In the genomic region with DNA sequence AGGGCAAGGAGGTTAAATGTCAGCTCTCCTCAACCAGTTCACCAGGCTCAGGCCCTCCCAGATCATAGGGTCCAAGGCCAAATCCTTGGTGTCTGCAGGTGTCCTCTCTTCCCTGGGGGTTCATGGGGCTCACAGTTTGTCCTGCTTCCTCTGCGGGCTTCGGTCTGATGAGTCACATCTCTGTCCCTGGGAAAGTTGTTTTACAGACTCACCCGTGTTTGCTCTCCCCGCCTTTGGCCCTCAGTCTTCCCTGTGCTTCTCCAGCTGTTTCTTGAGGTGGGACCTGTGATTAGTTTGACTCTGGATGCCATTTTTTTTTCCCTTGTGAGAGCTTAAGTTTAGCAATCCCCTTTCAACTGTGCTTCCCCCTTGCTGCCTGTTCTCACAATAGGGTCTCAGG, we compare ENCODE assay signal across 28 mouse cellular contexts. TPM values are rescaled to one million over a fixed set of nuclear protein-coding genes. Genes with fewer than 3 reads are reported as not detected.
A peak's percentile ranks its signal among the peaks of the same experiment; 100 is the strongest.
DNase-seq lines count a peak whose midpoint lies in the region; ATAC-seq and TF ChIP-seq lines count a peak whose summit lies in the region.
"Had no signal": no experiment of that assay in that cellular context is flagged by ENCODE, and none has a peak within 500 bp of the region (broad histone marks: within the 10 kb centered on the region; RNA-seq: fewer than 3 reads in every experiment).

No protein-coding gene starts in this region.

- no peak for ATAC-seq in forebrain, embryonic 13.5 days
- no peak for ATAC-seq in midbrain, embryonic 15.5 days (replicated peaks)
- ATAC-seq: CD4-positive, CD25-positive, alpha-beta regulatory T cell, adult 4 months; forebrain, embryonic 16.5 days had no signal

- no peak overlapping the region for H3K4me3 ChIP-seq in forebrain, embryonic 10.5 days
- H3K4me3 ChIP-seq in forebrain, embryonic 13.5 days: no peak overlapping the region
- H3K4me3 ChIP-seq in midbrain, embryonic 10.5 days: no peak overlapping the region
- no peak overlapping the region for H3K4me3 ChIP-seq in midbrain, embryonic 15.5 days
- H3K4me3 ChIP-seq in kidney, adult 2 months (ENCODE audit: insufficient read depth, low read depth, low read length): no peak overlapping the region
- H3K4me3 ChIP-seq: embryonic facial prominence, embryonic 15.5 days; hindbrain, embryonic 15.5 days; limb, embryonic 10.5 days; liver, embryonic 15.5 days; midbrain, embryonic 12.5 days had no signal

- no peak overlapping the region for H3K4me2 ChIP-seq in forebrain, embryonic 13.5 days
- H3K4me2 ChIP-seq in midbrain, embryonic 15.5 days: no peak overlapping the region
- H3K4me2 ChIP-seq: embryonic facial prominence, embryonic 15.5 days; hindbrain, embryonic 15.5 days; liver, embryonic 15.5 days; midbrain, embryonic 12.5 days had no signal

- no peak for TF ChIP-seq POLR2A in kidney, adult 2 months (IDR thresholded peaks at IDR 0.05; ENCODE audit: low read depth, low read length)

- no peaks in the 10 kb centered on the region for H3K36me3 ChIP-seq in forebrain, embryonic 10.5 days (replicated peaks)
- H3K36me3 ChIP-seq in forebrain, embryonic 13.5 days (ENCODE audit: poor library complexity, severe bottlenecking): no peaks in the 10 kb centered on the region
- H3K36me3 ChIP-seq in midbrain, embryonic 10.5 days: no peaks in the 10 kb centered on the region
- no peaks in the 10 kb centered on the region for H3K36me3 ChIP-seq in midbrain, embryonic 15.5 days (replicated peaks)
- H3K36me3 ChIP-seq in kidney, adult 2 months (ENCODE audit: control insufficient read depth, insufficient read depth, low read length): no peaks in the 10 kb centered on the region
- H3K36me3 ChIP-seq: embryonic facial prominence, embryonic 15.5 days; hindbrain, embryonic 15.5 days; limb, embryonic 10.5 days; liver, embryonic 15.5 days; midbrain, embryonic 12.5 days had no signal

- H3K9ac ChIP-seq in forebrain, embryonic 13.5 days: no peak overlapping the region
- H3K9ac ChIP-seq in midbrain, embryonic 15.5 days: no peak overlapping the region
- H3K9ac ChIP-seq: embryonic facial prominence, embryonic 15.5 days; hindbrain, embryonic 15.5 days; liver, embryonic 15.5 days; midbrain, embryonic 12.5 days had no signal

- peak overlapping the region; percentile 66 for H3K27ac ChIP-seq in forebrain, embryonic 10.5 days
- no peak overlapping the region for H3K27ac ChIP-seq in forebrain, embryonic 13.5 days
- H3K27ac ChIP-seq in midbrain, embryonic 10.5 days (replicated peaks): peak overlapping the region; percentile 65
- H3K27ac ChIP-seq in midbrain, embryonic 15.5 days: no peak overlapping the region
- H3K27ac ChIP-seq in kidney, adult 2 months (ENCODE audit: insufficient read depth, low read depth, low read length): no peak overlapping the region
- H3K27ac ChIP-seq: embryonic facial prominence, embryonic 15.5 days; hindbrain, embryonic 15.5 days; limb, embryonic 10.5 days; liver, embryonic 15.5 days; macrophage; midbrain, embryonic 12.5 days had no signal

- 85% methylated on average over 4 of the region's 4 CpGs for WGBS in forebrain, embryonic 10.5 days
- 85% methylated on average over 4 of the region's 4 CpGs for WGBS in forebrain, embryonic 13.5 days
- 76% methylated on average over 4 of the region's 4 CpGs for WGBS in midbrain, embryonic 10.5 days
- 86% methylated on average over 4 of the region's 4 CpGs for WGBS in midbrain, embryonic 15.5 days
- 87% methylated on average over 4 of the region's 4 CpGs for WGBS in kidney, adult 2 months

- no peaks in the 10 kb centered on the region for H3K27me3 ChIP-seq in forebrain, embryonic 10.5 days (ENCODE audit: poor library complexity, severe bottlenecking)
- H3K27me3 ChIP-seq in forebrain, embryonic 13.5 days: no peaks in the 10 kb centered on the region
- no peaks in the 10 kb centered on the region for H3K27me3 ChIP-seq in midbrain, embryonic 10.5 days (ENCODE audit: low read depth, poor library complexity, severe bottlenecking)
- H3K27me3 ChIP-seq in midbrain, embryonic 15.5 days (replicated peaks): no peaks in the 10 kb centered on the region
- H3K27me3 ChIP-seq in kidney, adult 2 months (replicated peaks; ENCODE audit: control insufficient read depth, insufficient read depth, low read length): no peaks in the 10 kb centered on the region
- H3K27me3 ChIP-seq: embryonic facial prominence, embryonic 15.5 days; hindbrain, embryonic 15.5 days; liver, embryonic 15.5 days; midbrain, embryonic 12.5 days had no signal

- no peak for TF ChIP-seq CTCF in kidney, adult 2 months (conservative IDR thresholded peaks at IDR 0.05; ENCODE audit: insufficient read depth, insufficient read length, low read depth, low read length)

- DNase-seq in adrenal gland, postnatal 14 days: peak; percentile 24
- DNase-seq in adrenal gland, adult 8-10 months: no peak
- DNase-seq in forebrain, embryonic 10.5 days (ENCODE audit: extremely low spot score, low spot score): no peak
- no peak for DNase-seq in midbrain, embryonic 10.5 days (ENCODE audit: low spot score)
- DNase-seq in kidney, adult 2 months: no peak
- DNase-seq in left cerebral cortex, adult 11 months (ENCODE audit: low spot score): no peak
- DNase-seq: heart, postnatal 4 days; kidney, adult 11 months; kidney, postnatal 4 days; layer of hippocampus, adult 9-11 months; liver had no signal

- H3K4me1 ChIP-seq in forebrain, embryonic 10.5 days: peaks cover 27% of the 10 kb centered on the region
- no peaks in the 10 kb centered on the region for H3K4me1 ChIP-seq in forebrain, embryonic 13.5 days
- H3K4me1 ChIP-seq in midbrain, embryonic 10.5 days: peaks cover 33% of the 10 kb centered on the region
- H3K4me1 ChIP-seq in midbrain, embryonic 15.5 days: peaks cover 8% of the 10 kb centered on the region; the same call in 1 of the 2 replicates
- H3K4me1 ChIP-seq in kidney, adult 2 months (ENCODE audit: control insufficient read depth, insufficient read depth, low read length): no peaks in the 10 kb centered on the region
- H3K4me1 ChIP-seq: embryonic facial prominence, embryonic 15.5 days; midbrain, embryonic 12.5 days had no signal

- no peaks in the 10 kb centered on the region for H3K9me3 ChIP-seq in forebrain, embryonic 10.5 days
- H3K9me3 ChIP-seq in forebrain, embryonic 13.5 days (replicated peaks): no peaks in the 10 kb centered on the region
- no peaks in the 10 kb centered on the region for H3K9me3 ChIP-seq in midbrain, embryonic 10.5 days (replicated peaks)
- no peaks in the 10 kb centered on the region for H3K9me3 ChIP-seq in midbrain, embryonic 15.5 days
- H3K9me3 ChIP-seq: embryonic facial prominence, embryonic 15.5 days; hindbrain, embryonic 15.5 days; limb, embryonic 10.5 days; liver, embryonic 15.5 days; midbrain, embryonic 12.5 days had no signal

RNA-seq across cellular contexts. Expression of a gene that starts 9.5 kb away (rescaled TPM):
- total RNA-seq in adrenal gland, postnatal 14 days (2021): not detected in 2 replicates
- under 1 TPM in 3 of 4 experiments, not detected in 1; 0.37 to 0.67 (median 0.45) TPM for total RNA-seq in adrenal gland, adult 8-10 months (2022)
- 1.4 and 2.0 TPM in 2 replicates for polyA plus RNA-seq in forebrain, embryonic 10.5 days (2016; fragmentation: Nextera tagmentation; extraction: Ambion mirVana)
- 1.4 and 1.8 TPM in 2 replicates for polyA plus RNA-seq in forebrain, embryonic 13.5 days (2015; fragmentation: Nextera tagmentation; extraction: Ambion mirVana)
- 0.68 and 1.4 TPM in 2 replicates for polyA plus RNA-seq in midbrain, embryonic 10.5 days (2016; fragmentation: Nextera tagmentation; extraction: Ambion mirVana)
- 1.7 and 2.3 TPM in 2 replicates for polyA plus RNA-seq in midbrain, embryonic 15.5 days (2015; fragmentation: Nextera tagmentation; extraction: Ambion mirVana)
- polyA plus RNA-seq in kidney, adult 2 months (2012; rRNA removed): not detected in 2 replicates
- total RNA-seq: adrenal gland, adult 18-20 months; common myeloid progenitor, adult 5-6 weeks; gastrocnemius, postnatal 4 days; heart, adult 8-10 months; heart, postnatal 4 days; monocyte, adult 5-6 weeks had no signal
- polyA plus RNA-seq: CD4-positive, CD25-positive, alpha-beta regulatory T cell, adult 4 months; heart, embryonic 16.5 days; kidney, embryonic 16.5 days; limb, embryonic 10.5 days; liver, embryonic 15.5 days; macrophage had no signal

RNA-seq across cellular contexts. Expression of a gene that starts 18.8 kb away (rescaled TPM):
- 29.4 and 39.3 TPM in 2 replicates for total RNA-seq in adrenal gland, postnatal 14 days (2021)
- total RNA-seq in adrenal gland, adult 8-10 months (2022): 10 to 100 TPM; 27.8 to 46.6 (median 33.1) TPM
- 24.8 and 27.2 TPM in 2 replicates for polyA plus RNA-seq in forebrain, embryonic 10.5 days (2016; fragmentation: Nextera tagmentation; extraction: Ambion mirVana)
- polyA plus RNA-seq in forebrain, embryonic 13.5 days (2015; fragmentation: Nextera tagmentation; extraction: Ambion mirVana): 18.2 and 19.9 TPM in 2 replicates
- 27.4 and 28.9 TPM in 2 replicates for polyA plus RNA-seq in midbrain, embryonic 10.5 days (2016; fragmentation: Nextera tagmentation; extraction: Ambion mirVana)
- polyA plus RNA-seq in midbrain, embryonic 15.5 days (2015; fragmentation: Nextera tagmentation; extraction: Ambion mirVana): 27.3 and 27.7 TPM in 2 replicates
- polyA plus RNA-seq in kidney, adult 2 months (2012; rRNA removed): 9.4 and 10.8 TPM in 2 replicates

Comparison
In these comparisons a context has a peak if more than half of its experiments do, and no peak if none do; other contexts are left out.
1. H3K27ac ChIP-seq: peak in forebrain, embryonic 10.5 days (single experiment) and midbrain, embryonic 10.5 days (single experiment); none in forebrain, embryonic 13.5 days (single experiment), midbrain, embryonic 15.5 days (single experiment) and kidney, adult 2 months (single experiment).